Mouse (Mus musculus) frontal cortex, postnatal 10 days (tissue): ENCODE results near the gene Ube2k.

ENCODE experiments used
- DNase-seq, 2 experiments: peaks; one replicate each; pipeline ENCODE4 v3.0.0; 2022; ENCODE audit warnings: low spot score in 2 of 2, mixed read lengths in 1 of 2

The Ube2k gene

GRCm38 (mm10) chr5:65537420-65538071 is 513 bp downstream of the Ube2k start:
- DNase-seq, result peak in 1 of 2 experiments; percentile 37

GRCm38 (mm10) chr5:65538121-65538520 is 1.1 kb downstream of the Ube2k start:
- no peak for DNase-seq

GRCm38 (mm10) chr5:65538829-65539228 is 1.8 kb downstream of the Ube2k start:
- no peak for DNase-seq

GRCm38 (mm10) chr5:65539786-65540185 is 2.8 kb downstream of the Ube2k start:
- no peak for DNase-seq

- DNase-seq, result no peak
Observed at GRCm38 (mm10) chr5:65541889-65542288, 4.9 kb downstream of the Ube2k start.

GRCm38 (mm10) chr5:65543491-65543890 is 6.5 kb downstream of the Ube2k start:
- DNase-seq, result no peak

- DNase-seq, result no peak
Observed at GRCm38 (mm10) chr5:65544616-65545015, 7.6 kb downstream of the Ube2k start.

GRCm38 (mm10) chr5:65549677-65550076 is 12.6 kb downstream of the Ube2k start:
- DNase-seq, result no peak

GRCm38 (mm10) chr5:65557109-65557508 is 20.1 kb downstream of the Ube2k start:
- no peak for DNase-seq

GRCm38 (mm10) chr5:65561125-65561893 is 24.3 kb downstream of the Ube2k start:
- DNase-seq, result peak in 1 of 2 experiments; percentile 17

- DNase-seq, result no peak
Observed at GRCm38 (mm10) chr5:65565486-65565885, 28.5 kb downstream of the Ube2k start.

- DNase-seq, result no peak
Observed at GRCm38 (mm10) chr5:65574876-65575275, 37.8 kb downstream of the Ube2k start.

- no peak for DNase-seq
Observed at GRCm38 (mm10) chr5:65575896-65576295, 38.9 kb downstream of the Ube2k start.

GRCm38 (mm10) chr5:65578545-65578944 is 41.5 kb downstream of the Ube2k start:
- no peak for DNase-seq

GRCm38 (mm10) chr5:65586291-65586690 is 49.3 kb downstream of the Ube2k start:
- no peak for DNase-seq

- DNase-seq, result no peak
Observed at GRCm38 (mm10) chr5:65590199-65590598, 53.2 kb downstream of the Ube2k start.

GRCm38 (mm10) chr5:65592421-65592820 is 55.4 kb downstream of the Ube2k start:
- DNase-seq, result no peak

GRCm38 (mm10) chr5:65599681-65600080 is 62.6 kb downstream of the Ube2k start:
- no peak for DNase-seq

- no peak for DNase-seq
Observed at GRCm38 (mm10) chr5:65606820-65607219, 69.8 kb downstream of the Ube2k start.

- DNase-seq, result no peak
Observed at GRCm38 (mm10) chr5:65609769-65610168, 72.7 kb downstream of the Ube2k start.

- DNase-seq, result no peak
Observed at GRCm38 (mm10) chr5:65610541-65610940, 73.5 kb downstream of the Ube2k start.

GRCm38 (mm10) chr5:65613152-65613924 is 76.3 kb downstream of the Ube2k start:
- DNase-seq, result no peak
